Mouse (Mus musculus): ENCODE results near the gene Ubap2.

Ubap2 gene

DNA sequence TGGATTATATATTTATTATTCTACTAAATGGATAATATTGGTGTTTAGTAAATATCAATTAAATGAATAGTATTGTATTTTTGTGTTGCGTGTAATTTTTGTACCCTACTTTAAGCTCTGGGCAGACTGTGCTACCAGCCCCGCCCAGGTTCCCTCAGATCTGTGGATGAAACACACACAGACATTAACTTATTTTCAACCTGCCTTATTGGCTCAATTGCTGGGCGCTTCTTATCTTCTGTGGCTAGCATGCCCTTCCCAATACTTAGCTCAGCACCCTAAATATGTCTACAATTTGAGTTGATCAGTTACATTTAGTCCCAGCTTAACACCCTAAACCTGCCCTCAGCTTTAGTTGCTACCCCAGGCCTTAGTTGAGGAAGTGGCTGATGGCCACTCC is 113.7 kb downstream of the Ubap2 start:
- no peak for DNase-seq

DNA sequence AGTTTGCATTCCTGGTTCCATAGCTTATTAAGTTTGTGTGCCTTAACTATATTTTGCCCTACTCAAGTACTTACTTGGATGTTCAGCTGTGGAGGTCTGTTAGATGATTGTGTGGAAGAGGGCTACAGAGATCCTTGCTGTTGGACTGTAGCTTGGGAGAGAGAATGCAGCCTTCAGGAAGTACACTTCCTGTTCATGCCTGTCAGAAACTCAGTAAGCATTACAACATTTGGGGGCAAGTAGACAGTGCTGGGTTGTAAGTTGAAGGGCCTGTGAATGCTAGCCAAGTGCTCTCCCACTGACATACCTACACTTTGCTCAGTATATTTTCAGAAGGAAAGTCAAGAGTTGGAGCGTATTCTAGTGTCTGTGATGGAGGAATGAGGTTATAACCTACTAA is 116.7 kb downstream of the Ubap2 start:
- DNase-seq, result no peak

DNA sequence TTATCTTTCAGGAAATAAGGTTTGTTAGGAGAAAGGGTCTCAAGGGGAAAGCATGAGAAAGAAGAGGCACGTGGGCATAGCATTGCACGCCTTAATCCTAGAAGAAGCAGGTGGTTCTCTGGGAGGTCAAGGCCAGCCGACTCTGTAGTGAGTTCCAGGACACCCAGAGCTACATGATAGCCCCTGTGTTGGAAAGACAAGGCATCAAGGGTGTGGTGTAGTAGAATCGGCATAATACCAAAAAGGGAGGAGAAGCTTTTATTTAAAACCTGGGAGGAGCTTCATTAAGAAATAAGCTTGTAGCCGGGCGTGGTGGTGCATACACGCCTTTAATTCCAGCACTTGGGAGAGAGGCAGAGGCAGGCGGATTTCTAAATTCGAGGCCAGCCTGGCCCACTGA is 118.0 kb downstream of the Ubap2 start:
- DNase-seq, result no peak

DNA sequence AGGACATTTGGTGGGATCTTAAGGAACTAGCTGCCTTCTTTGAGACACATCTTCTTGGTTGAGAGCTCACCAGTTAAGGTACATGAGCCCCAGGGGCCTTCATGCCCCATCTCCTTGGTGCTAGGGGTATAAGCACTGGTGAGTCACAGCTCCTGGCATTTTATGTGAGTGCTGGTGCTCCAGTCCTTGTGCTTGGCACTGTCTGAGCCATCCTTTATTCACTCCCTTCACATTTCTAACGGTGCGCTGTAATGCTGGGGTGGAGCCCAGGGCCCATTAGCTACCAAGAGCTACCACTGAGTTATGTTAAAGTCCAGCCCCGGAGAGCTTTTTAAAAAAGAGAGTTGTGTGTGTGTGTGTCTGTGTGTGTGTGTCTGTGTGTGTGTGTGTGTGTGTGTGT is 121.8 kb downstream of the Ubap2 start:
- DNase-seq, result no peak

DNA sequence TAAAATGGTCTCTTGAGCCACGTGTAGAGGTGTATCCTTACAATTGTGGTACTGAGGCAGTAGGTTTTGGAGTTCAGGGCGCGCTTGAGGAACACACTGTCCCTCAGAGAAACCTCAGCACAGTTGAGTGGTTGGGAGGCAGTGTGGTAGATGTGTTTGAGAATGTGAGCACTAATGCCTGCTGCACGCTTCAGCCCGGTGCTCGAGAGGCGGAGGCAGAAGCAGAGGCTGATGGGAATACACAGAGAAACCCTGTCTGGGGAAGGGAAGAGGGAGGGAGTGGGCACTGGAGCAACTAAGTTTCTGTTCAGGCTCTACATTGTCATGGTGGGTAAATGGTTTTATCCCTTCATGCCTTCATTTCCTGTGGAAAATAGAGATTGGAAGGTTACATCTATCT is 123.8 kb downstream of the Ubap2 start:
- no peak for DNase-seq

- no peak for DNase-seq
Measured at GRCm38 (mm10) chr4:41149891-41150290, 125.1 kb downstream of the Ubap2 start.
